Mouse (Mus musculus) midbrain, postnatal 0 days (tissue): Measurements from ENCODE around the gene Rbfox2. TPM values are rescaled to one million over a fixed set of nuclear protein-coding genes. Genes with fewer than 3 reads are reported as not detected.

Experiments
- ATAC-seq: fragments of 200-750 bp; cut with Nextera tagmentation; 2 replicates; pipeline ENCODE4 v1.8.0; 2017; ENCODE audit warnings: moderate number of reproducible peaks, mild to moderate bottlenecking, moderate TSS enrichment, moderate library complexity; ENCODE audit not compliant: low FRiP score
- DNase-seq: peaks from one replicate; pipeline ENCODE4 v3.0.0-alpha.2; 2015; ENCODE audit warnings: low spot score
- H3K27ac ChIP-seq: fragments of 300-500 bp; sonication (generic); 2 replicates; pipeline ENCODE4 v1.5.1; 2014; ENCODE audit warnings: low read depth, mild to moderate bottlenecking, low read length, mixed read lengths
- H3K27me3 ChIP-seq: fragments of 300-500 bp; sonication (generic); 2 replicates; pipeline ENCODE4 v1.6.1; 2014; ENCODE audit warnings: low read length, control low read depth, mixed read lengths; ENCODE audit not compliant: insufficient read depth
- H3K36me3 ChIP-seq: fragments of 300-500 bp; sonication (generic); 2 replicates; pipeline ENCODE4 v1.6.1; 2014; ENCODE audit warnings: low read length, control low read depth, mixed read lengths; ENCODE audit not compliant: insufficient read depth
- H3K4me1 ChIP-seq: fragments of 300-500 bp; sonication (generic); 2 replicates; pipeline ENCODE4 v1.6.1; 2014; ENCODE audit warnings: mild to moderate bottlenecking, control low read depth, antibody characterized with exemption, low read length, mixed read lengths; ENCODE audit not compliant: insufficient read depth
- H3K4me2 ChIP-seq: fragments of 300-500 bp; sonication (generic); 2 replicates; pipeline ENCODE4 v1.6.1; 2014; ENCODE audit warnings: low read depth, mild to moderate bottlenecking, low read length, mixed read lengths; ENCODE audit not compliant: poor library complexity, severe bottlenecking
- H3K4me3 ChIP-seq: fragments of 300-500 bp; sonication (generic); 2 replicates; pipeline ENCODE4 v1.5.1; 2014; ENCODE audit warnings: low read depth, mild to moderate bottlenecking, low read length, moderate library complexity
- H3K9ac ChIP-seq: fragments of 300-500 bp; sonication (generic); replicated peaks from 2 replicates; pipeline ENCODE4 v1.6.1; 2014; ENCODE audit warnings: mild to moderate bottlenecking, low read length, moderate library complexity, mixed read lengths; ENCODE audit not compliant: poor library complexity, severe bottlenecking
- H3K9me3 ChIP-seq: fragments of 300-500 bp; sonication (generic); 2 replicates; pipeline ENCODE4 v1.6.1; 2016; ENCODE audit warnings: low read length, control low read depth
- CTCF ChIP-seq: IDR thresholded peaks from 2 replicates; pipeline ENCODE4 v1.5.1; 2016; ENCODE audit warnings: antibody characterized with exemption, mild to moderate bottlenecking
- WGBS: fragments of 180-500 bp; shearing (Covaris S2); extraction: QIAGEN DNeasy Blood & Tissue Kit; methylation state at CpG from one replicate; pipeline ENCODE4 v1.1.7; 2014; 5-methylcytosine and 5-hydroxymethylcytosine counted together
- polyA plus RNA-seq: library from polyadenylated mRNA; unstranded; fragments of >200 nt; fragmentation: Nextera tagmentation; extraction: Ambion mirVana; gene quantifications from 2 replicates; pipeline ENCODE4 v1.2.1, GENCODE M21; 2015
- total RNA-seq: library from RNA; depleted of rRNA; stranded (reverse); fragments of >200 nt; gene quantifications from 2 replicates; pipeline ENCODE4 v1.2.3, GENCODE M21; 2014; rRNA removed

The Rbfox2 gene
- total and polyA plus RNA-seq, 2 experiments from 2014 or later: 96.6 to 360 TPM

DNA sequence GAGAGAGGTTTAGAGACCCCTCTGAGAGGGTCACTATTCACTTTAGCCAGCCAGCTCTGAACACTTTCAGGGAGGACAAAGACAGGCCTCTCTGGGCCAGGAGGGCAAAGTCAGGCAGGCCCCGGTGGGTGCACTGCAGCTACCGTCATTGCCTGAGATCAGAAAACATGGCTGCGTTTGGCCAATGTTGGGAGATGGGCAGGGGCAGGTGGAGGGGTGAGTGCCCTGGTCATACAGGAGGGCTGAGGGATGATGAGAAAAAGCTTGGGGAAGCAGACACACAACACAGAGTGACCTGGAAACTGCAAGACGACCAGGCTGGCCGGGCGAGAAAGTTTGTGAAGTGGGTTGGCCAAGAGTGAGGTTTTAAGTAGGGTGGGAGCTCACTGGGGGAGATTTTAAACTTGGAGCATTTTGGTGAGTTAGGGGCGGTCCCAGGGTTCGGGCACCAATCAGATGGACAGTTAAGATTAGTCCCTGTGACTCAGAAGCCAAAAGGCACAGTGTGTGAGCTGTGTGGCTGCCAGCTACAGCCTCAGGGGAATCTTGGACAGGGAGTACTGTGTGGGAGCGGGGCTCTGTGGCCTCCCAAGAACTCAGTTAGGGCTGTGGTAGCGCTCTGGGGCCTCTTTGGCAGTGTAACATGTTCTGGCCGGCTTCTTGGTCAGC, 270.4 kb downstream of the Rbfox2 start:
- H3K36me3 ChIP-seq: no peaks in the 10 kb centered on the region
- no peak for TF ChIP-seq CTCF
- H3K4me2 ChIP-seq: no peak overlapping the region
- DNase-seq (peak; percentile 64), ATAC-seq (peak; percentile 61)
- H3K27me3 ChIP-seq: no peaks in the 10 kb centered on the region
- no peak overlapping the region for H3K4me3 ChIP-seq
- no peaks in the 10 kb centered on the region for H3K9me3 ChIP-seq
- 76% methylated on average over 11 of the region's 11 CpGs for WGBS
- H3K9ac ChIP-seq: no peak overlapping the region
- H3K4me1 ChIP-seq: no peaks in the 10 kb centered on the region
- H3K27ac ChIP-seq: peak overlapping the region; percentile 62

DNA sequence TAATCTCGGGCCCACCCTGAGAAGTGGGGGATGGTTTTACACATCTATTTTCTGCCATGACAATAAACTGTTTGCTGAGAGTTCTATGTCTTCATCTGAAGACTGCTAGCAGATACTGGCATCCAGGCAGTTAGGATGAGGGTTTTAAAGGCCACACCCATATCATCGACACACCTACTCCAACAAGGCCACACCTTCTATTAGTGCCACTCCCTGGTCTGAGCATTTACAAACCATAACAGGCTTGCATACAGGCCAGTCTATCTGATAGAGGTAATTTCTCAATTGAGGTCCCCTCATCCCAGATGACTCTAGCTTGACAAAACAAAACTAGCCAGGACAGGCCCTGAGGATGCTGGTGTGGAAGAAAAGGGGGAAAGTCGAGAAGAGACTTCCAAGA, 271.2 kb downstream of the Rbfox2 start:
- H3K9me3 ChIP-seq: no peaks in the 10 kb centered on the region
- no peak overlapping the region for H3K9ac ChIP-seq
- no peaks in the 10 kb centered on the region for H3K4me1 ChIP-seq
- H3K27ac ChIP-seq: no peak overlapping the region
- TF ChIP-seq CTCF: no peak
- no peak overlapping the region for H3K4me2 ChIP-seq
- ATAC-seq: no peak
- no peaks in the 10 kb centered on the region for H3K27me3 ChIP-seq
- no peak overlapping the region for H3K4me3 ChIP-seq
- DNase-seq: no peak
- H3K36me3 ChIP-seq: no peaks in the 10 kb centered on the region
- 86% methylated on average over 3 of the region's 3 CpGs for WGBS

DNA sequence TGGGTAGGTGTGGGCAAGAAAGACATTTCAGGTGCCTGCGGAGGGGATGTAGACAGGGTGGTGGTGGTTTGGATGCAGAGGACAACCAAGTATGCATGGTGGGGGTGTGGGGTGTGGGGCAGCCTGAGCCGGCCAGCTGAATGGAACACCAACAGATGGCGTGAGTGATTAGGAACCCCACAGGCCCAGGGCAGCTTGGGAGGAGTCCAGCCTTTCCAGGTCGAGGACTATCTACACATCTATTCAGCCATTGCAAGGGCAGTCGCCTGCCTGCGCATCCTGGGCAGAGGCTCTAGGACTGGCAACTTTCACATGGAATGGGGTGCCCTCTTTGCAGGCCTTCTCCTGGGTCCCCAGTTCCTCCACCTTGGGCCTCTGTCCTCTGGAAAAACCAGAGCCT, 272.3 kb downstream of the Rbfox2 start:
- Histone ChIP-seq H3K27ac (no peak overlapping the region), H3K4me2 (no peak overlapping the region), H3K36me3 (no peaks in the 10 kb centered on the region), H3K9me3 (no peaks in the 10 kb centered on the region), H3K9ac (no peak overlapping the region), H3K4me3 (no peak overlapping the region), H3K27me3 (no peaks in the 10 kb centered on the region), H3K4me1 (no peaks in the 10 kb centered on the region)
- no peak for DNase-seq
- TF ChIP-seq CTCF: no peak
- 73% methylated on average over 6 of the region's 6 CpGs for WGBS
- ATAC-seq: no peak

DNA sequence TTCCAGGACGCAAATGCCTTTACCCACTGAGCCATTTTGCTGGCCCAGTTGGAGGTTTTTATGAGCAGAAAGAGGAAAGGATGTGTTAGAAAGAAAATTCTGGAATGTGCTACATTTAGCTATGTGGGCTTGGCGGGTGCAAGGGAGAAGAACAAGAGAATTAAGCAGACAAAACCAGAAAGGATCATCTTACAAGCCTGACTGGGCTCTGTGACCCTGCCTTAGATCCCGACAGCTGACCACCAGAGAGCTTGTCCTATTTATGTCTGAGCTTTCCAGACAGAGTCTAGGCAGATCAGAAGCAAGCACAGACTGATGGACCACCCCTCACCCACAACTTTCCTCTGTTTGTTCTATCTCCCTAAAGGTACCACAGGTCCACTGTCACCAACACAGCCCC, 275.5 kb downstream of the Rbfox2 start:
- H3K4me2 ChIP-seq: no peak overlapping the region
- no peaks in the 10 kb centered on the region for H3K36me3 ChIP-seq
- ATAC-seq (no peak), DNase-seq (no peak)
- no peaks in the 10 kb centered on the region for H3K4me1 ChIP-seq
- no peak overlapping the region for H3K9ac ChIP-seq
- 52% methylated on average over 3 of the region's 3 CpGs for WGBS
- no peak overlapping the region for H3K27ac ChIP-seq
- no peak overlapping the region for H3K4me3 ChIP-seq
- TF ChIP-seq CTCF: no peak
- no peaks in the 10 kb centered on the region for H3K9me3 ChIP-seq
- no peaks in the 10 kb centered on the region for H3K27me3 ChIP-seq

DNA sequence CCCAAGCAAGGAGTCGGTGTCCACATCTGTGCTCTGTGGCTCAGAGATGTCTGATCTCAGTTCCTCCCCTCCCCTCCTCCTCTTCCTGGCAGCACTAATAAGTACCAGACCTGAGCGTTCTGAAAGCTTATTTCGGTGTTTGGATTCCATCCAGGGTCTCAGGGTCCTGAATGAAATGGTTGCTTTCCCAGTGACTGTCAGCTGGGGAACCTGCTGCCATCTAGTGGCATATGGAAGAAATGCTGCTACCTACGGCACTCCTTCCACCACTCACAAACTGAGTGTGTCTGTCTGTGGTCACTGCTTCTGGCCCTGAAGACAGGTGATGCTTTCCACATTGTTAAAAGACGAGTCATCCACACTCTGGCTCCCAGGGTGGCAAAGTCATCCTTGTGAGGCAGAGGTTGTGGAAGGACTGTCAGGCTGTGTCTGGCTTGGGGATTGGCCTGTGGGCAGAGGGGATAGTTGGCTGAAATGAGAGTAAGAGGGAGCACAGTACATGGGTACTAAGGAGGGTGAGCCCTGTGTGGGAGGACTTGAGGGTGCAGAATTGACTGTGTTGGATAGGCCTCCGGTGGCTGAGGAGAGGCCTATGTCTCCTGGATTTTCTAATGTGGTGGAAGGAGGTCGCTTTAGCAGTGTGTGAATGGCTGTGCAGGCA, 277.3 kb downstream of the Rbfox2 start:
- H3K4me2 ChIP-seq: peak overlapping the region; percentile 12; the same call in 1 of the 2 replicates
- 34% methylated on average over 7 of the region's 7 CpGs for WGBS
- no peaks in the 10 kb centered on the region for H3K36me3 ChIP-seq
- no peak overlapping the region for H3K9ac ChIP-seq
- H3K27me3 ChIP-seq: no peaks in the 10 kb centered on the region
- DNase-seq (peak; percentile 93), ATAC-seq (peak; percentile 62)
- no peaks in the 10 kb centered on the region for H3K9me3 ChIP-seq
- peak; percentile 98 for TF ChIP-seq CTCF
- no peak overlapping the region for H3K4me3 ChIP-seq
- no peak overlapping the region for H3K27ac ChIP-seq
- H3K4me1 ChIP-seq: no peaks in the 10 kb centered on the region

Other genes with a start within 250 kb of the Rbfox2 start
- gene Apol7a, start 92.1 kb upstream of the Rbfox2 start, total RNA-seq: not detected in 2 replicates
- not detected in 2 replicates for gene Apol7a, start 92.1 kb upstream of the Rbfox2 start, polyA plus RNA-seq
- gene Apol9a, start 104.1 kb upstream of the Rbfox2 start, total RNA-seq: 0.16 and 0.42 TPM in 2 replicates
- 0.39 and 0.80 TPM in 2 replicates for gene Apol9a, start 104.1 kb upstream of the Rbfox2 start, polyA plus RNA-seq
- not detected in 2 replicates for gene Apol7b, start 140.5 kb upstream of the Rbfox2 start, total RNA-seq
- gene Apol7b, start 140.5 kb upstream of the Rbfox2 start, polyA plus RNA-seq: not detected in 2 replicates
- not detected in 2 replicates for gene Apol10a, start 170.0 kb upstream of the Rbfox2 start, total RNA-seq
- gene Apol10a, start 170.0 kb upstream of the Rbfox2 start, polyA plus RNA-seq: not detected in 2 replicates
- gene Apol11a, start 201.3 kb upstream of the Rbfox2 start, total RNA-seq: not detected in 2 replicates
- not detected in 2 replicates for gene Apol11a, start 201.3 kb upstream of the Rbfox2 start, polyA plus RNA-seq
- gene Apol7c, start 226.3 kb upstream of the Rbfox2 start, total RNA-seq: not detected in 2 replicates
- not detected in 2 replicates for gene Apol7c, start 226.3 kb upstream of the Rbfox2 start, polyA plus RNA-seq